ENCODE assay signal across 11 mouse cellular contexts in genomic region chr7:97570389-97570788, GRCm38 (mm10). TPM values are rescaled to one million over a fixed set of nuclear protein-coding genes. Genes with fewer than 3 reads are reported as not detected.
DNase-seq lines count a peak whose midpoint lies in the region; ATAC-seq and TF ChIP-seq lines count a peak whose summit lies in the region.
"Had no signal": no experiment of that assay in that cellular context is flagged by ENCODE, and none has a peak within 500 bp of the region (broad histone marks: within the 10 kb centered on the region; RNA-seq: fewer than 3 reads in every experiment).

No protein-coding gene starts in this region.

- H3K36me3 ChIP-seq in lung, postnatal 0 days (ENCODE audit: insufficient read depth, low read length), result no peaks in the 10 kb centered on the region

- H3K27me3 ChIP-seq in lung, postnatal 0 days (replicated peaks; ENCODE audit: insufficient read depth, low read length), result no peaks in the 10 kb centered on the region

- no peak overlapping the region for H3K27ac ChIP-seq in lung, postnatal 0 days (ENCODE audit: low read length)
- H3K27ac ChIP-seq: embryonic facial prominence, embryonic 10.5 days had no signal

- TF ChIP-seq CTCF in lung, postnatal 0 days (IDR thresholded peaks at IDR 0.05), result peak; percentile 58

- no peak overlapping the region for H3K4me2 ChIP-seq in lung, postnatal 0 days (replicated peaks; ENCODE audit: low read depth, low read length)

- peak; percentile 7 for DNase-seq in heart, postnatal 4 days
- DNase-seq in heart, postnatal 14 days, result no peak
- peak; percentile 24 for DNase-seq in lung, postnatal 0 days (ENCODE audit: low spot score)
- no peak for DNase-seq in lung, postnatal 14 days
- DNase-seq in induced T-regulatory cell, adult 2 months (ENCODE audit: low read depth), result peak; percentile 33
- DNase-seq: cerebellum, adult 2 months; gastrocnemius, postnatal 14 days; left cerebral cortex, postnatal 4 days had no signal

- WGBS in lung, postnatal 0 days, result 87% methylated on average over 1 of the region's 1 CpGs

- no peak overlapping the region for H3K4me3 ChIP-seq in lung, postnatal 0 days (ENCODE audit: low read depth, low read length)
- H3K4me3 ChIP-seq: embryonic facial prominence, embryonic 10.5 days had no signal

- H3K4me1 ChIP-seq in lung, postnatal 0 days (ENCODE audit: insufficient read depth, low read depth, low read length), result no peaks in the 10 kb centered on the region
- H3K4me1 ChIP-seq: embryonic facial prominence, embryonic 10.5 days had no signal

- intact Hi-C loops in heart, postnatal 14 days (cut with DNase I), result no loop called here

- H3K9me3 ChIP-seq in lung, postnatal 0 days (ENCODE audit: low read length), result no peaks in the 10 kb centered on the region
- H3K9me3 ChIP-seq: embryonic facial prominence, embryonic 10.5 days had no signal

- no peak for ATAC-seq in lung, postnatal 0 days
- no peak for ATAC-seq in frontal cortex, adult (ENCODE audit: low TSS enrichment)
- no peak for ATAC-seq in monocyte, adult 5-6 weeks (replicated peaks; ENCODE audit: insufficient number of reproducible peaks, low FRiP score, low TSS enrichment, poor library complexity, severe bottlenecking)

- no peak overlapping the region for H3K9ac ChIP-seq in lung, postnatal 0 days (replicated peaks; ENCODE audit: low read depth)

- no peak for TF ChIP-seq EP300 in lung, postnatal 0 days (IDR thresholded peaks at IDR 0.05)

RNA-seq across cellular contexts. Expression of gene Aamdc, which starts 8.9 kb away (rescaled TPM):
- 10 to 100 TPM; 31.4 to 31.8 TPM for total RNA-seq in heart, postnatal 4 days (2021)
- total RNA-seq in heart, postnatal 14 days (2021), result 10 to 100 TPM; 47.5 to 48.8 TPM
- 56.1 and 56.3 TPM in 2 replicates for polyA plus RNA-seq in lung, postnatal 0 days (2015; fragmentation: Nextera tagmentation; extraction: Ambion mirVana)
- 20.3 to 34.1 TPM (median 27.6 TPM) in 3 replicates for total RNA-seq in monocyte, adult 5-6 weeks (2017)

RNA-seq across cellular contexts. Expression of gene Rsf1, which starts 9.3 kb away (rescaled TPM):
- total RNA-seq in heart, postnatal 4 days (2021), result 10 to 100 TPM; 18.8 to 19.6 TPM
- total RNA-seq in heart, postnatal 14 days (2021), result 10 to 100 TPM; 17.4 to 18.6 TPM
- polyA plus RNA-seq in lung, postnatal 0 days (2015; fragmentation: Nextera tagmentation; extraction: Ambion mirVana), result 16.2 and 17.4 TPM in 2 replicates
- 50.8 to 106 TPM (median 78.8 TPM) in 3 replicates for total RNA-seq in monocyte, adult 5-6 weeks (2017)

Comparison
In these comparisons a context has a peak if more than half of its experiments do, and no peak if none do; other contexts are left out.
1. DNase-seq: peak in heart, postnatal 4 days (single experiment), lung, postnatal 0 days (single experiment) and induced T-regulatory cell, adult 2 months (single experiment); none in heart, postnatal 14 days (0 of 2) and lung, postnatal 14 days (single experiment).